Mouse (Mus musculus) spleen, adult 12 weeks (tissue): ENCODE results near the gene Arhgap44.

Experiments used
- DNase-seq: peaks from one replicate; pipeline ENCODE4 v3.0.0; 2022; ENCODE audit warnings: low spot score

Gene Arhgap44

DNA sequence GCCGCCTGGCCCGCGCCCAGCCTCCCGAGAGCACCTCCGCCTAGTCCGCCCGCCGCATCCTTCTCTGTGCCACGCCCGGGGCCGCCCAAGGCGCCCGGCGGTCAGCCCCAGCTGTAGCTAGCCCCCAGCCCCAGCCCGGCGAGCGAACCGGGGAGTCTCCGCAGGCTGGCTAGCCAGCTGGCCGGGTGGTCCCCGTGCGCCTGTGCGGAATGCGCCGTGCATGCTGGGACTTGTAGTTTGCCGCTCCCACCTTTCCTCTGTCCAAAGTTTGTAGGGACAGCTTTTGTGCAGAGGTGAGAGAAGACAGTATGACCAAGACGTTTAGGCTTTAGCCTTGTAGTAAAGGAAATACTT lies at the start of gene Arhgap44:
Gene Arhgap44 (minus strand): TSS at position 195 of the 354 bp plus-strand sequence.
- DNase-seq = no peak

DNA sequence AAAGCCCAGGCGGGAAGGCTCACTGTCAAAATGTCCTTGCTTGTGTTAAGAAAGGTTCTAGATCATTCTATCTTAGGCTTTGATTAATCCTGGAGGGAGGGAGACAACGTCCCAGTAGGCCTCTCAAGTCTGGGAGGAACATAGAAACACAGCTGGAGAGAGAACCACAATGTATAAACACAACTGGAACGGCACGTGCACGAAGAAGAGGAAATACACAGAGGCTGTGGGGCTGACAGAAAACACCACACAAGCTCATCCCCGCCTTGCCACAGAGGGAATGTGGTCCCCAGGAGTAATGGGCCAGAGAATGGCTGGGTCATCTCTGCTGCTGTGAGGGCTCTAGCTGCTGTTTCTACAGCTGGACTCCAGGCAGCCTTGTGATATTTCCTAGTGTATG lies 48.9 kb upstream of the Arhgap44 start:
- no peak for DNase-seq

DNA sequence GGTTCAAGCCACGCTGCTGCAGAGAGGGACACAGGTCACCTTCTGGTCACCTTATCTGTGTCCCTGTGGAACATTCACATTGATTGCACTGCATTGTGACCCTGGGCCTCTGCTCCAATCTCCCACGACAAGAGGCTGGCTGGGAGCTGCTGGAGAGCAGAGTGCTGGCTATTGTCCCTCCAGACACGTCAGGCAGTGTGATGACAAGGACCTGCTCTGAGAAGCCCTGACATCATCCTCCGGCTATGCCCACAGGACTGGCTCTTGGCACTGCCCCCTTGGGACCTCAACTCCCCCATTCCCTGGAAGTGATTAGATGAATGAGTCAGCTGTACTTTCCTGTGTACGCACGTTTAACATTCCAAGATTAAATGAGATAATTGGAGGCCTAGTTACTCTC lies 46.7 kb upstream of the Arhgap44 start:
- DNase-seq = no peak

DNA sequence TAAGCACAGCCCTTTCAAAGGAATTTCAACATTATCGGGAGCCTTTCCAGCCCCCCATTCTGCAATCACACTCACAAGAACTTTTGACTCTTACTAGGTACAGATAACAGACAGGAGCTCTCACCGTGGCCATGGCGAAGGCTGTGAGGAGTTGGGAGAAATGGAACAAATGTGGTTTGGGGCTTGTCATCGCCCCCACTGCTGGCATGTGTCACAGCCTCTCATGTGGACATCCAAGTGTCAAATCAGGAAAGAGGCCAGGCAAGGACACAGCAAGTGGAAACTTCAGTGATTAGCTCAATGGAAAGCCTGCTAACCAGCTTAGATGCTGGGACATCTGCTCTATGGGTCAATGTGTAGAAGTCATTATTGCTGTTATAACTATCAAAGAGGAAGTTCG lies 42.5 kb upstream of the Arhgap44 start:
- no peak for DNase-seq

DNA sequence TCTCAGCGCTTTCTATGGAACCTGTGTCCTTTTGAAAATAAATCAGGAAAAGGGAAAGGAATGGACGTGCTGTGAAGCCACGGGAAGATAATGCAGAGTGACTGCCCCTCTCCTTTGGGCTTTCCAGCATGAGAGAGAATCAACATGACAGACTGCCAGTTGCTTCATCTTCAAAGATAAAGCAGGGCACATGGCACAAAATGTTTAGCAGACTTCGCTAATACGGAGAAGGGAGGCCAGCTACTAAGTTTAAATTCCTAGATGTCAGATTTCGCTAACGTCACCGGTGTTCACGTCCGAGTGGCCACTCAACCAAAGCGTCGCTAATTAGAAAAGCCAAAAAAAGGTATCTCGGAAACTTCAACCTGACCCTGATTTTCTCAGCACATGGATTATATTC lies 41.9 kb upstream of the Arhgap44 start:
- DNase-seq = no peak

DNA sequence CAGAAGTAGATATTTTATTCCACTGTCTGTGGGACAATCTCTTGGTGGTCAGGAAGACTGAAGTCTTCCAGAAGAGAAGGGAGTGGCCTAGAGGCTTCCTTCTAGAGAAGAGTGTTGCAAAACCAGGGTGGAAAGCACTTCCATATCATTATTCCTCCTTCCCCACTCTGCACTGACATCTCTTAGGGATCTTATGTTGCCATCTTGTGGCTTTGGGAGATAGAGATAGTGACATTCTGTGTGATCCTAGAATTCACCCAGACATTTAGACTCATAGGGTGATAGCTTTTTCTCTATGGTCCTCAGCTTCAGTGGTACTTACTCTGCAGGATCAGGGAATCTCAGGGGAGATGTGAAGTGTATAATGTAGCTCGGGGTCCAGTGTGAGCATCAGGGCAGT lies 40.3 kb upstream of the Arhgap44 start:
- no peak for DNase-seq

DNA sequence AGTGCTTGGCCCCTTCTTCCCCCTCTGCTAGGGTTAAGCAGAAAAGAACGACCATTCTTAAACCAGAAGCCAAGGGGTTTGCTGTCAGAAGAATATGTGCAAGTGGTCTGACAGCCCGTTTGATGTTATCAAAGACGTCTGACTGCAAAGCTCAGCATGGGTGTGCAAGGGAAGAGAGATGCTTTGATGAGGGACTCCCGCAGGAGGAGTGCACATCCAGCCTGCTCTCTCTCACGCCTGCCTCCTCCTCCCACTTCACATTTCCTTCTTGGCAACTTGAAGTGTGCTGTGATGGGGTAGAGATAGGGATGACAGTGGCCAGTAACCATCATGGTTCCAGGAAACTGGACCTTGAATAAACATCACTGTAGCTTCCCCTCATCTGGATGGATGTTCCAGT lies 39.5 kb upstream of the Arhgap44 start:
- DNase-seq = no peak

DNA sequence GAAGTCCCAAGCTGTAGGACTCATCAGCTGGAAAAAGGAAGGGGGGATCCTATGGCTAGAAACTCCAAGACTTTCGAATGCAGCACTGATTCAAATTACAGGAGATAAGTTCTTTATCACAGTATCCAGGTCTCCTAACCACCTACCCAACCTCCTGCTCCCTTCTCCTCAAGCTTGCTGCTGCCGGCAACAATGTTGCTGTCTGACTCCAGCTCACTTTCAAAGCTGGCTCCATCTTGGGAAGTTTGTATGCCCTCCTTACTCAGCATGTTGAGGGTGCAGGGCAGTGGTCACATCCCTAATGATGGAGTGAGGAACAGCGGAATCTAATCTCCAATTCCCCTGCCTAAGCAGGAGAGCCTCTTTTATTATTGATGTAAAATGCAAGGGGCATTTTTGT lies 35.3 kb upstream of the Arhgap44 start:
- no peak for DNase-seq

DNA sequence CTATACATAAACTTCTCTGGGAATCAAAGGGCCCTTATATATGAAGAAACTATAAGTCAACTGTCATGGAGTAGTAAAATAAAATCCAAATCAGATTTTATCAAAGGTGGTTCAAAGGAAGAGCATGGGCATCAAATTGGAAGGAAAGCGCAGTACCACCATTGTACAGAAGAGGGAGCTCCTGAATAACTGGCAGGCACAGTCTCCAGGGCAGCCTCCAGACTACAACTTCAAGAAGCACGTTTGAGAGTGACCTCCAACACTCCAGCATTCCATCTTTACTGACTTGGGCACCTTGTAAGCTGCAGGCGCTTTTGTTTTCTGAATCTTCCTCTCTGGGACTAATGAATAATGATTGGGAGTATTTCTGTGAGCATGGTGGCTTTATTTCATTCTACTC lies 34.5 kb upstream of the Arhgap44 start:
- DNase-seq = no peak

DNA sequence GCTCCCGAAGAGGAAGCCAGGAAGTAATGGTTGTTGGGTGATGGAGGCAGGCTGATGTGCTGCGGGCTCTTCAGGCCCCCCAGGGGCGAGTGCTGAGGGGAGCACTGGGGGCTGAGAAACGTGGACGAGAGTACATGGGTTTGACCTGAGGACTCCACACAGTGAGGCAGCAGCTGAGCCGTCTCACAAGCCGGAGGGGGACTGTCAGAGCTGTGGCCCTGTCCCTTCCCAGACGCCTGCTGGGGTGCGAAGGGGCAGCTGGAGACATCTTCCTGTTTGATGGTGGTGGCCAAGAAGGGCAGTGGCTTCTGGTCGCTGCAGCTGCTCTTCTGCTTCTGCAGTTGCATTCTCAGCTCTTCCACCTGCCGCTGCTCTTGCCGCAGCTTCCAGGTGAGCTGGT lies 24.2 kb upstream of the Arhgap44 start:
- no peak for DNase-seq

DNA sequence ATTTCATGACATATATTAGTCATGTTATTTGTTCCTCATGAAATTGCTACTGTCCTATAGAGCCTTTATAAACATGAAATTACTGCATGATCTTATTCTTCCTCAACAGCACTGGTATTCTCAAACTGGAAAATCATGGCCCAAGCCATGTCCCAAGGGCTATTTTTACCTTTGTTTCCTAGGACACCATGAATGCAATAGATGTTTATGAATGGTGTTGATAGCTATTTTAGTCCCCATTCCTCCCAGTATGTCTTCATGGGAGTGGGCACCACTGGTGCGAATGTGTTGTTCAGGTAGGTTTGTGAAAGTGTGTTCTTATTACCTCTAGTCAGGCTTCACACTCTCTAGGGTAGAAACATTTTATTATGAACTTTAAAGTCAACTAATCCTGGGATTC lies 22.4 kb upstream of the Arhgap44 start:
- DNase-seq = no peak

DNA sequence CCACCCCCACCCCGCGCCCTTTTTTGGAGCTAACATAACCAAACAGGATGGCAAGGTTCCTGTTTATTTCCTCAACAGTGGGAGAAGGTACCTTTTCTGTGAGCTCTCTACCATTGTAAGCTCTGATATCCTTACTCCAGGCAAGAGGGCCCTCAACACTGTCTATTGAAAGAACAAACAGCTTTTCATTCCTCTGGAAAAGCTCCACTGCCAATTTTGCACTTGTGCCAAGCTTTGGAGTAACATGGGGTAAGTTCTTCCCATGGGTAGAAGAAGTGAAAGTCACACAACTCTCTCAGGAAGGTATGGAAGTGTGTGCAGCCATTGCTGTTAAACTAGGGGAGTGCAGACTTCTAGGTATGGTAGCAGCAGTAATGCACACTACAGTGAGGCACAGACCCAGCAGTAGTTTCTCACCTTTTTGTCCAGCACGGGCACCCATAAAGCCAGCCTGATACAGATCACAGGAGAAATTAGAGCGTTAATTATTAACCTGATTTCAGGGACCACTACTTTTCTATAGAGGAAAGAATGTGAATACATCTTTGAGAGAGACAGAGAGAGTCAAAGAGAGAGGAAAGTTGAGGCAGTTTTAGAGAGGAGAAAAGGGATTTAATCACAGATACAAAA lies 7.5 kb upstream of the Arhgap44 start:
- no peak for DNase-seq

DNA sequence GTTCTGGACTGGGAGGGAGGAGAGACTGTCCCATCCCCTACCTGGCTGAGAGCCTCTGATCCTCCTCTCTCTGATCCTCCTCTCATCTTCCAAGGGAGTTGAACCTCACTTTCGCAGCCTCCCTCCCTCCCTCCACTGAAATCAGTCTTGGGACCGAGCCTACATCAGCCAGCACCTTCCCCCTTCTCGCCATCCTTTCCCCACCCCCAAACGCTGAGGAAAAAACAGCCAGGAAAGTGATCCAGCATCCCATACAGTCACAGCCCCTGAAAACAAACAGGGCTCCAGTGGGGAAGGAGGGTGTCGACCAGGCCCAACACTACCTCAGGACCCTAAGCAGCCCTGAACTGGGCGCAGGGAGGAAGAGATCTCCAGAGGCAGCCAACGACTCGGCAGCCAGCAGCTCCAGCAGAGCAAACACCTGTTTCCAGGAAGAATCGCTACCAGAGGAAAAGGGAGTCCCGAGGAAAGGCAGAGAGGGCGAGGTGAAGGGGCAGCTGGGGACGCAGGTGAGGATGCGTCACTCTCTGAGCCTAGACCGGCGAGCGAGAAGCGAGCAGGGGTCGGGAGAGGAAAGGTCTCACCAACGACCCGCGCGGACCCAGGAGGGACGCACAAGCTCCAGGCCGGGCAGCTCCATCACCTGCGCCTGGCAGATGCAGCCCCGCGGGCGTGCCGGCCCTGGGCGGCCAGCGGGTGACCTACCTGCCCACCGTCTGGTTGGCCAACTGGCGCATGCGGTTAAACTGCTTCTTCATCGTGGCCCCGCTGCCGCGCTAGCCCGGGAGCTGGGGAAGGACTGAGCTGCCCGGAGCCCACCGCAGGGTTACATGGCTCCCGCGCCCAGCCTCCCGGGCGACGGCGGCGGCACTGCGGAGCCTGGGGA lies 637 bp downstream of the Arhgap44 start:
- no peak for DNase-seq

DNA sequence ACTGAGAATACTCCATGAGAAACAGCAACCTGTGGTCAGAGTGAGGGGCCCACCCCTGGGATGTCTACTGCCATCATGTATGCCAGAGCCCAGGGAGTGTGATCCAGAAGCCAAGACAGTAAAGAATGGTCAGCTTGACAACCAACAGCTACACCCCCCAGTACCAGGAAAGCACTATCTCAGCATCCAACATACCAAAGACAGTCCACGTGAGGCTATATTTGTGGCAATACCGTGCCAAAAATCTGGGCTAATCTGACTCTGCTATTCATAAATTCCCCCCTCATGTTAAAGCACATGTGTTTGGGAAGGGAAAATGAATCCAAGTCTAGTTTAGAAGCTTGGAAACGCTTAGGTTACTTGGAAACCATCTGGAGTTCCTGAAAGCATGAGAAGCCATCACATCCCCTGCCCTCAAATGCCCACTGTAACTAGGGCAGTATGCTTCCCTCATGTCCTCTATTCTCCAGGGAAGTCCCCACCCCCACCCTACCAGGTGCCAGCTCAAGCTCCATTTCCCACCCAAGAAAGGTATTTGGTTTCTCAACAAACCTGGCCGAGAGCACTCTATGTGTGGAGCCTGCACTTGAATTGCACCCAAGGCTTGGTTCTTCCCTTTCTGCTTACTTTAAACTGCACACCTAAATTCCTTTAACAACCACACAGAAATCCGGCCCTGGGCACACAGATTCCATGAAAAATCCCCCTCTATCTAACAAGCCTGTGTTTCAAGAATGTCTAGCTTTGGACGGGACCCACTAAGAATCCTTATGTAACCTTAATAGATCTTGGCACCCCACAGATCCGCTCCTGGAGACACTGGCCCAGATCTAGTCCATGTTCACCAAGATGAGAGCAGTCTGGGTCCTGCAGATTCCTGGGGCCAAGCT lies 1.5 kb downstream of the Arhgap44 start:
- DNase-seq = no peak

DNA sequence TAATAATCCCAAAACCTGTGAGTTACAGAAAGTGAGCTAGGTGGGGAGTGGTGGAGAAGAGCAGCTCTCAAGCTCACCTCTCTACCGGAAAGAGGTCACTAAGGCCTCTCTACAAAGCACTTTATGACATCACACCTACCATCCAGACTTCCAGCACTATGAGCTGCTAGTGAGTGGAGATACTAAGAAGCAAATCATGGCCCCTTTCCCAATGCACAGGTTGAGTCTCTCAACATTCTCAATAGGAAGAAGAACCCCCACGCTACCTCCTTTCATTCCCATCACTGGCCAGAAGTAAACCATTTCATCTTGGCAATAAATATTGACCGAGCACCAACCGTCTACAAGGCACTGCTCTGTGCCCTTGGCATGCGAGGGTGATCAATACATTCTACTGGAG lies 3.0 kb downstream of the Arhgap44 start, which contains the start of gene 1700086D15Rik:
Gene 1700086D15Rik (minus strand): TSS at position 101 of the 400 bp plus-strand sequence.
- DNase-seq = no peak

DNA sequence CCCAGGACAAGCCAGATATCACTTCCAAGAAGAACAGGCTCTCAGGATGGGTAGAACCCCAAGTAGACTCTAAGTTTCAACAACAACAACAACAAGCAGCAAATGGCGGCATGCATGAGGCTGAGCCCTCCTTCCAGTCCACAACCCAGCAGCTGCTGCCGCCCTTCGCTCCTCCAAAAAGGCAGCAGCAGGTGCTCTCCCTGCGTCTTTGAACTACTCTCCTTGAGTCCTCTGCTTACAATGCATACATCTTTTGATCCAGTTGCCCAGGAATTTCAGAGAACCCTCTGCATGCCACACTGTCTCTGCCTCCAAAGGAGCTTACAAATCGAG lies 4.1 kb downstream of the Arhgap44 start:
- DNase-seq = no peak

DNA sequence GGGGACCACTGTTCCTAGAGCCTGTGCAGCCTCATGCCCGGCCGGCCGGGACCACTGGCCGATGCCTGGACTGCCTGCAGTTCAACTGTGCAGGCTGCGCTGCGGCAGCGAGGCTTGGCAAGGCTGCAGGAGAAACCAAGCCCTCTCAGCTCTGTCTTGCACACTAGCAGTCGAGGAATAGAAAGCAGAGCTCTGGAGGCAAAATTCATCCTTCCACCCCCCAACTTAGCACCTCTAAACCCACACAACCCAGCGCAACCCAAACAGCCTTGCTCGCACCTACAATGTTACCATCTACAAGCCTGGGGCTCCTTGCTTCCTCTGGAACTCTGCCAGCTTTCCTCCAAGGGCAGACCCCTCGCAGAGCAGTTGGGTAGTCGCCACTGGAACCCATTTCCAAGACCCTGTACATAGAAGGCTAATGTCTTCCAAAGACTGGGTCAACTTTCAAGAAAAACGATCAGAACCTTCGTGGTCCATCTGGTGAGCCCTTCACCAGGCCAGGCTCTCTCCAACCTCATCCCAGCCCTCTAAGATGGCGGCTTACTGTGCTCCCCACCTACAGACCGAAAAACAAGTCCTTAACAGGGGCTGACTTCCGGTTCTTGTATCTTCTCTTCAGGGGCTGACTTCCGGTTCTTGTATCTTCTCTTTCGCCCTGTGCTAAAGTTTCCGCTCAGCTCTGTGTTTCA lies 4.6 kb downstream of the Arhgap44 start:
- DNase-seq = no peak

DNA sequence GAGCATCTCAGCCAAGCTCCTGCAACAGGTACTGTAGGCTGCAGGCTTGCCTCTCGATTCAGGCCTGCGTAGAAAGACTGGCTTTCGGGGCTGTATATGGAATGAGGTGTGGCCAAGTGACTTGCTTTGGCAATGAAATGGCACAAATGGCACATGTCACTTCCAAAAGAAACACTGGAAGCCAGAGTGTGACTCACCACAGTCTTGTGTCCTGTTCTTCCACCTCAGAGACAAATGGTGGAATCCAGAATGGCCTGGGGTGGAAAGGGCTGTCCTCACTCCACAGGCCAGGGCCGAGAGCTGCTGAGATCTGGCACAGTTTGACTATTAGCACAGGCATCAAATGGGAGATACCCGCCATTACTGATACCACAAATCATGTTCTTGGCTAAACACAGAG lies 9.8 kb downstream of the Arhgap44 start:
- DNase-seq = no peak

DNA sequence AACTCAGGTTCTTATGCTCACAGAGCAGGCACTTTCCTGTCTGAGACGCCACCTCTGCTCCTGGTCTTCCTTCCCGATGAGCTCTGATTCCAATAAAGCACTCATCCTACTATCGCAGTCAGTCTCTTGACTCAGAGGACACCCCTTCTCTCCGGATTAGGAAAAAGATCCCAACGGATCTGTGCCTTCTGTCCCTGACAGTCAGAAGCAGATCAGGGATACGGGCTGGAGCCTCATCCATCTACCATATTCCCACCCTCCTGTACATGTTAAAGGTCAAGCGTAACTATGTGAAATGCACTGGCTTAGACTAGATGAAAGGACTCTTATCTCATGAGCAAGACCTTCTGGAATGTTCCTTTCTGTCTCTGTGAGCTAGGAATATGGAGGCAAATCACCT lies 14.3 kb downstream of the Arhgap44 start:
- DNase-seq = no peak

DNA sequence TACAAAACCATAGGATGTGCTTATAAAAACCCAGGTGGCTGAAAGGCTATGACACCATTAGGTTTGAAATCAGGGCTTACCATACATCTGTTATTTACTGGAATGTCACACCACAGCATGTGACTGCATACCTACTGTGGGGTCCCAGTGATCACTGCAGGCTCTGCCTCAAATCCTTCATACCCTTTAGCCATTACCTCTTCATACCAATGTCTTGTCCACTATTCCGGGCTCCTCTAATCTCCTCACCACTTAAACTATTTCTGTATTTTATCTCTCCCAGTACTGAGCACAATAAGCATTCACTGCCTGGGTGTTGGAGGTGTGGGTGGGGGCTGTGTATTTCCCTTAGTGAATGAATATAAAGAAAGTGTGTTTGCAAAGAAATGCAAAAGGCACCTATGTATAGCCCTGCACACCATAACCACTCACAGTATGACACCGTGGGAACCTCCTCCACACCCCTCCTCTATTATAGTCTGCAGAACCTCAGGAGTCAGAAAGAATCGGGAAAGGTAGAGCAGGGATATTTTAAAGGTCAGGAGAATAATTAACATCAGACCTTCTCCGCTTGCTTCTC lies 19.8 kb downstream of the Arhgap44 start:
- no peak for DNase-seq

DNA sequence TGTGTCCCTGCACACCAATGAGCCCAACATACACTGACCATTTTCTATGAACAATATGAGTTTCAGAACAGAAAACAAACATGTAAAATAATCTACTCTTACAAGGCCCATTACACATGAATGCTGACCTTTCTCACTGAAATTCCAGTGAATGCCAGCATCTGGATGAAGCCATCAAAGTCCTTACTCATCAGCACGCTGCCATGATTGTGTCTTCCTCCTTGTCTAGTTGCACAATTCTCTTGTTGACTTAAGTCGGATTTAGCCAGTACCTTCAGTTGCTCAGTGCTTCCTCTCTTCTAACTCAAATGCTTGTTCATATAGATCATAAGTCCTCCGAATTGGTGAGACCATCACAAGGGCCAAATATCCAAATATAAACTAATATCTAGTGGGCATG lies 23.7 kb downstream of the Arhgap44 start:
- DNase-seq = no peak

DNA sequence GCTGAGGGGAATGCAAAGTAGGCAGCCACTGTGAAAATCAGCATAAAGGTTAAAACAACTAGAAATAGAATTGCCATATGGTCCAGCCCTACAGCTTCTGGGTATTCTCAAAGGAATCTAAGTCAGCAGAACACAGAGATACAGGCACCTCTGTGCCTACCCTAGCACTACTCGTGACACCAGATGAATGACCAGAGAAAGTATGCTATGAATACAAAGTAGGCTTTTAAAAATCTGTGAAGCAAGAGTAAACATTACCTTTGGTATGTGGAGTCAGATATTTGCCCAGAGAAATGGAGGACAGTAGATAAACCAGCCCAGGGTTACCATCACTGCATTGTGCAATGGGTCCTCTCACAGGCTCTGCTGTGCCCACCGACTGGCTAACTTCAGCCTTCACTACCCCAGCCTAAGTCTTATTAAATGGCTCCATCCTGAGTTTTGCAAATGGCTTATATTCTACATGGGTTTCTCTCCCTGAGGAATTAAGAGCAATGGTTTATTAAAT lies 25.6 kb downstream of the Arhgap44 start:
- DNase-seq = no peak
